Mouse (Mus musculus) CH12.LX (cell line): ENCODE measurements at regions not wholly inside any gene's neighbourhood (a gene's known extent, or its start where the extent isn't known, plus 50 kb on each side); places are given as distances from the start of the nearest gene placed in this dataset.

ENCODE experiments used
- DNase-seq: peaks from one replicate; pipeline ENCODE4 v3.0.0-alpha.2; 2013; ENCODE audit errors: extremely low read depth
- H3K27ac ChIP-seq: 2 replicates; pipeline ENCODE4 v1.5.1; 2012; ENCODE audit warnings: low read depth, mild to moderate bottlenecking, control low read depth, moderate library complexity; ENCODE audit not compliant: insufficient read depth
- H3K27me3 ChIP-seq: replicated peaks from 2 replicates; pipeline ENCODE3; 2012; ENCODE audit warnings: inconsistent platforms
- H3K36me3 ChIP-seq, 2 experiments: replicated peaks in 1 of 2; 2 replicates each; pipeline versions ENCODE3 to v1.6.1; 2012; ENCODE audit warnings: inconsistent platforms in 1 of 2, low read length in 1 of 2, mild to moderate bottlenecking in 1 of 2, mixed read lengths in 1 of 2, moderate library complexity in 1 of 2; ENCODE audit not compliant: control insufficient read depth in 1 of 2, insufficient read depth in 1 of 2
- H3K4me1 ChIP-seq, 2 experiments: 2 replicates each; pipeline ENCODE4 v1.6.1; 2012; ENCODE audit warnings: inconsistent platforms in 1 of 2, moderate library complexity in 1 of 2; ENCODE audit not compliant: insufficient read depth in 2 of 2, control insufficient read depth in 1 of 2
- H3K4me2 ChIP-seq: 2 replicates; pipeline ENCODE4 v1.6.1; 2012; ENCODE audit warnings: low read depth, mild to moderate bottlenecking, control low read depth; ENCODE audit not compliant: poor library complexity, insufficient read depth, severe bottlenecking
- H3K4me3 ChIP-seq, 3 experiments: fragments of 150-350 bp in 1 of 3; sonication (generic) in 1 of 3; replicated peaks in 1 of 3; 2 replicates each; pipeline versions ENCODE3 to v1.5.1; 2011 to 2012; ENCODE audit warnings: low read depth in 2 of 3, low read length in 2 of 3, mild to moderate bottlenecking in 2 of 3, moderate library complexity in 2 of 3, control low read depth in 1 of 3, improper control_type of control experiment in 1 of 3, inconsistent platforms in 1 of 3, mixed read lengths in 1 of 3; ENCODE audit not compliant: poor library complexity in 1 of 3
- H3K79me2 ChIP-seq: replicated peaks from 2 replicates; pipeline ENCODE4 v1.6.1; 2012; ENCODE audit warnings: mild to moderate bottlenecking, moderate library complexity; ENCODE audit not compliant: control insufficient read depth, poor library complexity, insufficient read depth, severe bottlenecking; ENCODE audit errors: extremely low read depth
- H3K9ac ChIP-seq: 2 replicates; pipeline ENCODE4 v1.6.1; 2012; ENCODE audit warnings: low read depth, mild to moderate bottlenecking, control low read depth, moderate library complexity; ENCODE audit not compliant: insufficient read depth
- H3K9me3 ChIP-seq: replicated peaks from 2 replicates; pipeline ENCODE3; 2012; ENCODE audit warnings: low read length, inconsistent platforms, mixed read lengths
- CTCF ChIP-seq, 2 experiments: IDR thresholded peaks in 1 of 2; conservative IDR thresholded peaks in 1 of 2; 2 replicates each; pipeline ENCODE4 v1.5.1; 2011 to 2012; ENCODE audit warnings: low read depth in 2 of 2, low read length in 2 of 2, improper control_type of control experiment in 1 of 2, inconsistent platforms in 1 of 2, mild to moderate bottlenecking in 1 of 2, moderate library complexity in 1 of 2
- E2F4 ChIP-seq: IDR thresholded peaks from 2 replicates; pipeline ENCODE4 v1.6.1; 2011; ENCODE audit warnings: low read depth, low read length, improper control_type of control experiment; ENCODE audit not compliant: insufficient replicate concordance
- GABPA ChIP-seq: IDR thresholded peaks from 2 replicates; pipeline ENCODE4 v1.6.1; 2012; ENCODE audit warnings: low read depth, low read length, improper control_type of control experiment, inconsistent platforms; ENCODE audit not compliant: insufficient replicate concordance
- HCFC1 ChIP-seq: IDR thresholded peaks from 2 replicates; pipeline ENCODE4 v1.6.1; 2012; ENCODE audit warnings: low read depth, mild to moderate bottlenecking, inconsistent platforms, low read length, improper control_type of control experiment
- IRF4 ChIP-seq: IDR thresholded peaks from 2 replicates; pipeline ENCODE4 v1.6.1; 2014; ENCODE audit warnings: low read depth, mild to moderate bottlenecking, inconsistent platforms, low read length, improper control_type of control experiment
- JUN ChIP-seq: IDR thresholded peaks from 2 replicates; pipeline ENCODE4 v1.6.1; 2011; ENCODE audit warnings: low read depth, mild to moderate bottlenecking, low read length, improper control_type of control experiment, moderate library complexity; ENCODE audit not compliant: insufficient read depth
- JUND ChIP-seq: conservative IDR thresholded peaks from 2 replicates; pipeline ENCODE4 v1.6.1; 2011; ENCODE audit warnings: low read depth, low read length, improper control_type of control experiment
- MAZ ChIP-seq: IDR thresholded peaks from 2 replicates; pipeline ENCODE4 v1.6.1; 2012; ENCODE audit warnings: low read depth, mild to moderate bottlenecking, inconsistent platforms, low read length, improper control_type of control experiment, moderate library complexity
- MEF2A ChIP-seq: IDR thresholded peaks from 2 replicates; pipeline ENCODE4 v1.6.1; 2014; ENCODE audit warnings: low read depth, mild to moderate bottlenecking, inconsistent platforms, low read length, improper control_type of control experiment, borderline replicate concordance
- MYC ChIP-seq: IDR thresholded peaks from 2 replicates; pipeline ENCODE4 v1.6.1; 2011; ENCODE audit warnings: low read depth, mild to moderate bottlenecking, improper control_type of control experiment, low read length
- NRF1 ChIP-seq: IDR thresholded peaks from 2 replicates; pipeline ENCODE4 v1.6.1; 2014; ENCODE audit warnings: low read depth, mild to moderate bottlenecking, inconsistent platforms, low read length, improper control_type of control experiment, moderate library complexity
- POLR2A ChIP-seq: IDR thresholded peaks from 2 replicates; pipeline ENCODE4 v1.6.1; 2011; ENCODE audit warnings: low read depth, mild to moderate bottlenecking, improper control_type of control experiment, low read length
- POLR2AphosphoS2 ChIP-seq: IDR thresholded peaks from 2 replicates; pipeline ENCODE4 v1.6.1; 2011; ENCODE audit warnings: low read depth, low read length, improper control_type of control experiment
- RAD21 ChIP-seq: IDR thresholded peaks from 2 replicates; pipeline ENCODE4 v1.6.1; 2011; ENCODE audit warnings: low read depth, mild to moderate bottlenecking, low read length, improper control_type of control experiment, moderate library complexity
- SMC3 ChIP-seq: IDR thresholded peaks from 2 replicates; pipeline ENCODE4 v1.6.1; 2011; ENCODE audit warnings: low read depth, low read length, improper control_type of control experiment
- TBP ChIP-seq: conservative IDR thresholded peaks from 2 replicates; pipeline ENCODE4 v1.6.1; 2011; ENCODE audit warnings: low read depth, low read length, improper control_type of control experiment
- USF1 ChIP-seq: IDR thresholded peaks from 2 replicates; pipeline ENCODE4 v1.6.1; 2014; ENCODE audit warnings: low read depth, mild to moderate bottlenecking, inconsistent platforms, low read length, improper control_type of control experiment
- ZNF384 ChIP-seq: IDR thresholded peaks from 2 replicates; pipeline ENCODE4 v1.6.1; 2012; ENCODE audit warnings: low read depth, low read length, improper control_type of control experiment, inconsistent platforms
- dilution Hi-C: fragments of 300-500 bp; cut with MboI; formaldehyde crosslinking; loops from 2 replicates; pipeline ENCODE4 v1.14.3; 2020; ENCODE audit warnings: low sequenced_read_pairs; ENCODE audit not compliant: extremely low pct_unique_long_range_greater_than_20kb, extremely low pct_ligation_motif_present
- in situ Hi-C: fragments of 300-500 bp; cut with MboI; formaldehyde crosslinking; loops from 3 replicates; pipeline ENCODE4 v1.14.3; 2019; ENCODE audit warnings: low sequenced_read_pairs, low pct_ligation_motif_present, low pct_unique_long_range_greater_than_20kb, mixed read lengths

GRCm38 (mm10) chr3:34330970-34331888, 250.1 kb upstream of the Dnajc19 start:
- Histone ChIP-seq H3K27ac (no peak overlapping the region), H3K79me2 (no peaks in the 10 kb centered on the region), H3K27me3 (no peaks in the 10 kb centered on the region), H3K36me3 (no peaks in the 10 kb centered on the region), H3K4me2 (peak overlapping the region; percentile 66; the same call in 1 of the 2 replicates), H3K4me3 (no peak overlapping the region), H3K9ac (no peak overlapping the region), H3K9me3 (no peaks in the 10 kb centered on the region), H3K4me1 (peaks cover 0 to 7% of the 10 kb centered on the region in 2 experiments; a peak in 2 of 4 replicates)
- in situ Hi-C loops = loop anchor here (25.0 kb wide), 1 partner anchor 1156 kb away; no protein-coding TSS in a partner anchor
- DNase-seq = no peak
- no peak for TF ChIP-seq NRF1
- TF ChIP-seq IRF4 = no peak
- TF ChIP-seq E2F4 = no peak
- TF ChIP-seq JUND = no peak
- no peak for TF ChIP-seq MEF2A
- no peak for TF ChIP-seq MAZ
- no peak for TF ChIP-seq GABPA
- TF ChIP-seq MYC = no peak
- TF ChIP-seq POLR2A = no peak
- TF ChIP-seq TBP = no peak
- TF ChIP-seq HCFC1 = no peak
- no peak for TF ChIP-seq CTCF (conservative IDR thresholded peaks at IDR 0.05 in 1 of 2, IDR thresholded peaks at IDR 0.05 in 1 of 2; ENCODE audit: low read depth in 2 of 2, low read length in 2 of 2)
- no peak for TF ChIP-seq JUN
- no peak for TF ChIP-seq POLR2AphosphoS2
- no peak for TF ChIP-seq USF1
- dilution Hi-C loops = no loop called here

GRCm38 (mm10) chr3:34328865-34329264, 247.7 kb upstream of the Dnajc19 start:
- peak; percentile 65 for DNase-seq

More at GRCm38 (mm10) chr3:34328865-34329264, 247.7 kb upstream of the Dnajc19 start:
- H3K4me2 ChIP-seq = no peak overlapping the region
- no peaks in the 10 kb centered on the region for H3K9me3 ChIP-seq
- no peak overlapping the region for H3K4me3 ChIP-seq
- H3K27me3 ChIP-seq = no peaks in the 10 kb centered on the region
- no peaks in the 10 kb centered on the region for H3K79me2 ChIP-seq
- H3K27ac ChIP-seq = no peak overlapping the region
- peak; percentile 81 for TF ChIP-seq SMC3
- no peak for TF ChIP-seq MEF2A
- TF ChIP-seq ZNF384 = peak; percentile 97
- peak; percentile 40 to 78; a peak in 3 of 4 replicates for TF ChIP-seq CTCF (conservative IDR thresholded peaks at IDR 0.05 in 1 of 2, IDR thresholded peaks at IDR 0.05 in 1 of 2; ENCODE audit: low read depth in 2 of 2, low read length in 2 of 2)
- peak; percentile 56 for TF ChIP-seq RAD21
- H3K9ac ChIP-seq = no peak overlapping the region
- in situ Hi-C loops (loop anchor here (25.0 kb wide), 1 partner anchor 1158 kb away; no protein-coding TSS in a partner anchor), dilution Hi-C loops (no loop called here)
- peaks cover 0 to 7% of the 10 kb centered on the region in 2 experiments; a peak in 2 of 4 replicates for H3K4me1 ChIP-seq
- no peaks in the 10 kb centered on the region for H3K36me3 ChIP-seq
